Mouse (Mus musculus) ES-E14 (cell line): ENCODE measurements around the gene Fbxo44.

Experiments used
- CHD2 ChIP-seq: IDR thresholded peaks from 2 replicates; pipeline ENCODE4 v1.6.1; 2014; ENCODE audit warnings: mild to moderate bottlenecking, low read depth, low read length, inconsistent platforms
- HCFC1 ChIP-seq: IDR thresholded peaks from 2 replicates; pipeline ENCODE4 v1.6.1; 2012; ENCODE audit warnings: low read length, inconsistent platforms, borderline replicate concordance; ENCODE audit not compliant: insufficient read depth
- ZC3H11A ChIP-seq: IDR thresholded peaks from 2 replicates; pipeline ENCODE4 v1.6.1; 2012; ENCODE audit warnings: low read depth, mild to moderate bottlenecking, inconsistent platforms, low read length, borderline replicate concordance
- ZNF384 ChIP-seq: IDR thresholded peaks from 2 replicates; pipeline ENCODE4 v1.6.1; 2012; ENCODE audit warnings: low read depth, low read length, inconsistent platforms

DNA sequence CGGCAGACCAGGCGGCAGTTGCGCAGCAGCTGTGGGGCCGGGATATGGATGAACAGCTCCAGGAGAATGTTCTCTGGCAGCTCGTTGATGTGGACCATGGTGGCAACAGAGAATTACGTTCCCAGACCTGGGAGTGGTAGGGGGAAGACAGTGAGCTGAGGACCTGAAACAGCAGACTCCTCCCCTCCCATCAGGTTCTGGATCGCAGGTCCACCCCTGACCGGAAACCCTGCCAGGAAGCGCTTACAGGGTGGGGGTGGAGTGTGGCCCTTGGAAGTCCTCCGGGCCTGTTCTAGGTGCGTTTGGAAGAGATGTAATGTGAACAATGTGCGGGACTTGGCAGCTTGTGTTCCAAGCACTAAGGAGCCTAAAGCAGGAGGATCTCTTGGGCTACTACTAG is 10.7 kb downstream of the Fbxo44 start:
- TF ChIP-seq ZNF384 (no peak), CHD2 (no peak), ZC3H11A (no peak), HCFC1 (no peak)
